ENCODE assay signal across 9 mouse cellular contexts in the genomic region with DNA sequence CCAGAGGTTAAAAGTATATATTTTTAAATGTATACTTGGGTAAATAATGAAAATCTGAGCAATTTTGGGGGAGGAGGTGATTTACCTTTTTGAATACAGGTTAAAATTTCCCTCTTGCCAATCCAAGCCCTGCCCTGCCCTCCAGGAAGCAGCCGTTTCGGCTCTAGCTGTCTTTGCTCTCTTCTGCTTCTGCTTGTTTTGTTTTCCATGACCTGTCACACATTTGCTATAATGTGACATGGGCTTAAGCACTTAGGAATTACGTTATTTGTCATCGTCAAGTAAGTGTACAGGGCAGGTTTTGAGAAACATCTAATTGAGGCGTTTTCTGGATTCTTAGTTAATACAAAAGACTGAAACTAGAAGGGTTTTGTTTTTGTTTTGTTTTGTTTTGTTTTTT. TPM values are rescaled to one million over a fixed set of nuclear protein-coding genes. Genes with fewer than 3 reads are reported as not detected.
DNase-seq lines count a peak whose midpoint lies in the region; ATAC-seq and TF ChIP-seq lines count a peak whose summit lies in the region.
"Had no signal": no experiment of that assay in that cellular context is flagged by ENCODE, and none has a peak within 500 bp of the region (broad histone marks: within the 10 kb centered on the region; RNA-seq: fewer than 3 reads in every experiment).

No protein-coding gene starts in this region.

- H3K79me3 ChIP-seq in C2C12 (ENCODE audit: low read depth) = peaks cover 57% of the 10 kb centered on the region

- peaks cover 64% of the 10 kb centered on the region for H3K79me2 ChIP-seq in C2C12 (ENCODE audit: control insufficient read depth, insufficient read depth)

- intact Hi-C loops in gastrocnemius, adult 2 months (cut with DNase I) = loop anchor here (5.0 kb wide), 1 partner anchor 167 kb away; no protein-coding TSS in a partner anchor
- intact Hi-C loops in gastrocnemius, postnatal 14 days (cut with DNase I; ENCODE audit: low total_unique reads) = no loop called here

- no peak for ATAC-seq in forebrain, postnatal 0 days
- ATAC-seq in liver, embryonic 15.5 days (ENCODE audit: insufficient read depth) = no peak
- ATAC-seq in megakaryocyte progenitor cell, adult 5-6 weeks (replicated peaks; ENCODE audit: poor library complexity) = no peak

- H3K9me3 ChIP-seq in forebrain, postnatal 0 days (ENCODE audit: low read length) = no peaks in the 10 kb centered on the region
- H3K9me3 ChIP-seq in liver, embryonic 15.5 days (replicated peaks) = no peaks in the 10 kb centered on the region

- peaks cover 6% of the 10 kb centered on the region for H3K36me3 ChIP-seq in C2C12 (ENCODE audit: control insufficient read depth, insufficient read depth)
- no peaks in the 10 kb centered on the region for H3K36me3 ChIP-seq in forebrain, postnatal 0 days (ENCODE audit: insufficient read depth)
- H3K36me3 ChIP-seq in liver, embryonic 15.5 days (replicated peaks) = no peaks in the 10 kb centered on the region

- H3K4me2 ChIP-seq in forebrain, postnatal 0 days (ENCODE audit: low read depth) = peak overlapping the region; percentile 73
- peak overlapping the region; percentile 90 for H3K4me2 ChIP-seq in liver, embryonic 15.5 days

- peak overlapping the region; percentile 14 for H3ac ChIP-seq in C2C12 (ENCODE audit: control insufficient read depth, insufficient read length, low read depth)

- peak overlapping the region; percentile 93; the same call in 1 of the 2 replicates for H3K27ac ChIP-seq in gastrocnemius, adult 2 months
- no peak overlapping the region for H3K27ac ChIP-seq in forebrain, postnatal 0 days (ENCODE audit: low read depth, low read length)
- H3K27ac ChIP-seq in liver, embryonic 15.5 days (replicated peaks) = no peak overlapping the region

- no peak for TF ChIP-seq CTCF in gastrocnemius, adult 2 months (IDR thresholded peaks at IDR 0.05)
- TF ChIP-seq CTCF in C2C12 (IDR thresholded peaks at IDR 0.05; ENCODE audit: control insufficient read depth, insufficient read depth, insufficient read length) = no peak
- TF ChIP-seq CTCF in forebrain, postnatal 0 days (IDR thresholded peaks at IDR 0.05; ENCODE audit: low read depth) = no peak

- H3K4me3 ChIP-seq in gastrocnemius, adult 2 months = peak overlapping the region; percentile 95
- H3K4me3 ChIP-seq in C2C12 (ENCODE audit: insufficient read depth, poor library complexity, severe bottlenecking) = no peak overlapping the region
- peak overlapping the region; percentile 85 for H3K4me3 ChIP-seq in forebrain, postnatal 0 days (ENCODE audit: low read depth, low read length)
- H3K4me3 ChIP-seq in liver, embryonic 15.5 days (replicated peaks) = peak overlapping the region; percentile 27

- DNase-seq in gastrocnemius, adult 2 months = no peak
- DNase-seq in gastrocnemius, postnatal 14 days = no peak
- DNase-seq in forebrain, postnatal 0 days = no peak
- DNase-seq in adrenal gland, adult 18-20 months (ENCODE audit: low spot score in 2 of 2) = no peak
- DNase-seq in spleen, postnatal 4 days (ENCODE audit: low spot score in 2 of 2) = no peak
- DNase-seq: cerebellum, adult 11 months had no signal

- WGBS in forebrain, postnatal 0 days = 10% methylated on average over 5 of the region's 5 CpGs
- 40% methylated on average over 5 of the region's 5 CpGs for WGBS in liver, embryonic 15.5 days (ENCODE audit: insufficient replicate concordance)

- H3K9ac ChIP-seq in forebrain, postnatal 0 days = peak overlapping the region; percentile 46
- H3K9ac ChIP-seq in liver, embryonic 15.5 days = no peak overlapping the region

- no peaks in the 10 kb centered on the region for H3K27me3 ChIP-seq in C2C12 (ENCODE audit: control insufficient read depth, insufficient read depth, insufficient read length)
- H3K27me3 ChIP-seq in forebrain, postnatal 0 days (ENCODE audit: insufficient read depth, low read length) = no peaks in the 10 kb centered on the region
- no peaks in the 10 kb centered on the region for H3K27me3 ChIP-seq in liver, embryonic 15.5 days

- peaks cover 15% of the 10 kb centered on the region for H3K4me1 ChIP-seq in forebrain, postnatal 0 days (ENCODE audit: insufficient read depth)
- peaks cover 36% of the 10 kb centered on the region for H3K4me1 ChIP-seq in liver, embryonic 15.5 days (replicated peaks)

TF ChIP-seq in C2C12, 6 proteins besides CTCF, POLR2A, EP300 and RAD21:
- no peak for TF ChIP-seq MYOD1 (IDR thresholded peaks at IDR 0.05; ENCODE audit: control insufficient read depth, insufficient read length, low read depth)
- no peak for TF ChIP-seq MYOG (IDR thresholded peaks at IDR 0.05; ENCODE audit: control insufficient read depth, extremely low read depth, insufficient read length)
- TF ChIP-seq USF1 (IDR thresholded peaks at IDR 0.05; ENCODE audit: low read depth) = no peak
- TF ChIP-seq CEBPB (IDR thresholded peaks at IDR 0.05; ENCODE audit: low read depth) = no peak
- TF ChIP-seq FOSL1 (IDR thresholded peaks at IDR 0.05; ENCODE audit: insufficient read depth, low read length, poor library complexity, severe bottlenecking) = no peak
- no peak for TF ChIP-seq MAX (IDR thresholded peaks at IDR 0.05)

RNA-seq across cellular contexts. Expression of a gene that starts 1.9 kb away (rescaled TPM):
- 10 to 100 TPM; 13.0 to 18.9 TPM for total RNA-seq in gastrocnemius, adult 2 months (2021)
- 10 to 100 TPM; 12.0 to 12.2 TPM for total RNA-seq in gastrocnemius, postnatal 14 days (2021)
- polyA plus RNA-seq in C2C12 (2012; fragmentation: generic; extraction: Trizol) = 1.2 TPM
- total RNA-seq in forebrain, postnatal 0 days (2014; rRNA removed) = 16.6 and 21.7 TPM in 2 replicates
- polyA plus RNA-seq in forebrain, postnatal 0 days (2015; fragmentation: Nextera tagmentation; extraction: Ambion mirVana) = 7.5 and 12.2 TPM in 2 replicates
- polyA plus RNA-seq in liver, embryonic 15.5 days (2015; fragmentation: Nextera tagmentation; extraction: Ambion mirVana) = 6.3 and 6.4 TPM in 2 replicates
- 10 to 100 TPM; 15.4 to 16.0 TPM for total RNA-seq in adrenal gland, adult 18-20 months (2021)
- total RNA-seq in megakaryocyte progenitor cell, adult 5-6 weeks (2015) = 9.7 and 11.7 TPM in 2 replicates
- total RNA-seq in megakaryocyte progenitor cell, adult 5-6 weeks (2017) = 11.6 and 17.4 TPM in 2 replicates
